Mouse (Mus musculus): ENCODE measurements at regions not wholly inside any gene's neighbourhood (a gene's known extent, or its start where the extent isn't known, plus 50 kb on each side); places are given as distances from the start of the nearest gene placed in this dataset.
"Not testable (repeated sequence)": the region's sequence is repeated elsewhere in the genome, so short reads cannot be mapped to it uniquely, and the experiment has no call there.

- Histone ChIP-seq H3K4me1 (ENCODE audit: control insufficient read depth, insufficient read depth, low read length) (peaks cover 5% of the 10 kb centered on the region), H3K4me3 (replicated peaks; ENCODE audit: extremely low read depth, low read depth, low read length) (no peak overlapping the region)
- WGBS, result 56% methylated on average over 7 of the region's 7 CpGs
- no peak for DNase-seq
- TF ChIP-seq CTCF (IDR thresholded peaks at IDR 0.05; ENCODE audit: insufficient read depth, low read length) (no peak), POLR2A (IDR thresholded peaks at IDR 0.05; ENCODE audit: borderline replicate concordance, extremely low read depth, low read depth, low read length) (no peak)
Measured at GRCm38 (mm10) chr4:89527326-89527725, 151.9 kb upstream of the Dmrta1 start.

GRCm38 (mm10) chr4:89525525-89525924 lies 153.7 kb upstream of the Dmrta1 start:
- not testable (repeated sequence) for DNase-seq; H3K4me3 ChIP-seq (replicated peaks; ENCODE audit: extremely low read depth, low read depth, low read length); H3K4me1 ChIP-seq (ENCODE audit: control insufficient read depth, insufficient read depth, low read length)
- WGBS, result 54% methylated on average over 4 of the region's 4 CpGs

GRCm38 (mm10) chr4:89524260-89525200 lies 154.7 kb upstream of the Dmrta1 start:
- Histone ChIP-seq H3K4me3 (replicated peaks; ENCODE audit: extremely low read depth, low read depth, low read length) (peak overlapping the region; percentile 71), H3K4me1 (ENCODE audit: control insufficient read depth, insufficient read depth, low read length) (peaks cover 5% of the 10 kb centered on the region)
- WGBS, result 1% methylated on average over 40 of the region's 40 CpGs
- TF ChIP-seq CTCF (IDR thresholded peaks at IDR 0.05; ENCODE audit: insufficient read depth, low read length) (peak; percentile 73), POLR2A (IDR thresholded peaks at IDR 0.05; ENCODE audit: borderline replicate concordance, extremely low read depth, low read depth, low read length) (no peak)
- DNase-seq, result peak; percentile 56

- peaks cover 5% of the 10 kb centered on the region for H3K4me1 ChIP-seq (ENCODE audit: control insufficient read depth, insufficient read depth, low read length)
- peak; percentile 4 for DNase-seq
- WGBS, result 21% methylated on average over 10 of the region's 10 CpGs
- TF ChIP-seq POLR2A (IDR thresholded peaks at IDR 0.05; ENCODE audit: borderline replicate concordance, extremely low read depth, low read depth, low read length) (no peak), CTCF (IDR thresholded peaks at IDR 0.05; ENCODE audit: insufficient read depth, low read length) (no peak)
- no peak overlapping the region for H3K4me3 ChIP-seq (replicated peaks; ENCODE audit: extremely low read depth, low read depth, low read length)
Measured at GRCm38 (mm10) chr4:89523423-89524259, 155.6 kb upstream of the Dmrta1 start.

- no peaks in the 10 kb centered on the region; the same call in 1 of the 2 replicates for H3K4me1 ChIP-seq (ENCODE audit: control insufficient read depth, insufficient read depth, low read length)
- no peak overlapping the region for H3K4me3 ChIP-seq (replicated peaks; ENCODE audit: extremely low read depth, low read depth, low read length)
- 84% methylated on average over 3 of the region's 3 CpGs for WGBS
- DNase-seq, result no peak
- no peak for TF ChIP-seq CTCF (IDR thresholded peaks at IDR 0.05; ENCODE audit: insufficient read depth, low read length)
- no peak for TF ChIP-seq POLR2A (IDR thresholded peaks at IDR 0.05; ENCODE audit: borderline replicate concordance, extremely low read depth, low read depth, low read length)
Measured at GRCm38 (mm10) chr4:89518027-89518426, 161.2 kb upstream of the Dmrta1 start.

GRCm38 (mm10) chr4:89515823-89516411 lies 163.3 kb upstream of the Dmrta1 start:
- no peak for DNase-seq
- TF ChIP-seq CTCF (IDR thresholded peaks at IDR 0.05; ENCODE audit: insufficient read depth, low read length) (no peak), POLR2A (IDR thresholded peaks at IDR 0.05; ENCODE audit: borderline replicate concordance, extremely low read depth, low read depth, low read length) (no peak)
- no peaks in the 10 kb centered on the region; the same call in 1 of the 2 replicates for H3K4me1 ChIP-seq (ENCODE audit: control insufficient read depth, insufficient read depth, low read length)
- 23% methylated on average over 7 of the region's 7 CpGs for WGBS
- no peak overlapping the region for H3K4me3 ChIP-seq (replicated peaks; ENCODE audit: extremely low read depth, low read depth, low read length)

- WGBS, result 66% methylated on average over 7 of the region's 7 CpGs
- no peak overlapping the region for H3K4me3 ChIP-seq (replicated peaks; ENCODE audit: extremely low read depth, low read depth, low read length)
- TF ChIP-seq POLR2A (IDR thresholded peaks at IDR 0.05; ENCODE audit: borderline replicate concordance, extremely low read depth, low read depth, low read length) (no peak), CTCF (IDR thresholded peaks at IDR 0.05; ENCODE audit: insufficient read depth, low read length) (no peak)
- no peaks in the 10 kb centered on the region; the same call in 1 of the 2 replicates for H3K4me1 ChIP-seq (ENCODE audit: control insufficient read depth, insufficient read depth, low read length)
- DNase-seq, result no peak
Measured at GRCm38 (mm10) chr4:89514981-89515380, 164.3 kb upstream of the Dmrta1 start.

DNA sequence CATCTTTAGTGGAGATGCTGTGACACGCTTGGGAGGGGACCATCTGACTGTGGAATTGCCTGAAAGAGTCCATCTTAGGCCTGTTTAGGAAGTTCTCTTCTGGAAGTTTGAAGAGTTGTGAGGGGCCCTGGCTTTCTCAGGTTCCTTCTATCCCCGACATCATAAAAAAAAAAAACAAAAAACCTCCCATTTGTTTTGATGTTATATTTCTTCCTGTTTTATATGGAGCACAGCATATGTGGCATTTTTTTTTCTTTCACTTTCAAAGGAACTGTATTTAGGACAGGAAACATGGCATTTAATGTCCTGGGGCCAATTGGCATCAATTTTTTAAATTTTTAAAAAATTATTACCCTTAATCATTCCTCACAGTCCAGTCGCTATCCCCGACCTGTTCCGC lies 168.6 kb upstream of the Dmrta1 start:
- WGBS, result 77% methylated on average over 5 of the region's 5 CpGs
- TF ChIP-seq CTCF (IDR thresholded peaks at IDR 0.05; ENCODE audit: insufficient read depth, low read length) (no peak), POLR2A (IDR thresholded peaks at IDR 0.05; ENCODE audit: borderline replicate concordance, extremely low read depth, low read depth, low read length) (no peak)
- DNase-seq, result no peak
- Histone ChIP-seq H3K4me3 (replicated peaks; ENCODE audit: extremely low read depth, low read depth, low read length) (no peak overlapping the region), H3K4me1 (ENCODE audit: control insufficient read depth, insufficient read depth, low read length) (no peaks in the 10 kb centered on the region)

DNA sequence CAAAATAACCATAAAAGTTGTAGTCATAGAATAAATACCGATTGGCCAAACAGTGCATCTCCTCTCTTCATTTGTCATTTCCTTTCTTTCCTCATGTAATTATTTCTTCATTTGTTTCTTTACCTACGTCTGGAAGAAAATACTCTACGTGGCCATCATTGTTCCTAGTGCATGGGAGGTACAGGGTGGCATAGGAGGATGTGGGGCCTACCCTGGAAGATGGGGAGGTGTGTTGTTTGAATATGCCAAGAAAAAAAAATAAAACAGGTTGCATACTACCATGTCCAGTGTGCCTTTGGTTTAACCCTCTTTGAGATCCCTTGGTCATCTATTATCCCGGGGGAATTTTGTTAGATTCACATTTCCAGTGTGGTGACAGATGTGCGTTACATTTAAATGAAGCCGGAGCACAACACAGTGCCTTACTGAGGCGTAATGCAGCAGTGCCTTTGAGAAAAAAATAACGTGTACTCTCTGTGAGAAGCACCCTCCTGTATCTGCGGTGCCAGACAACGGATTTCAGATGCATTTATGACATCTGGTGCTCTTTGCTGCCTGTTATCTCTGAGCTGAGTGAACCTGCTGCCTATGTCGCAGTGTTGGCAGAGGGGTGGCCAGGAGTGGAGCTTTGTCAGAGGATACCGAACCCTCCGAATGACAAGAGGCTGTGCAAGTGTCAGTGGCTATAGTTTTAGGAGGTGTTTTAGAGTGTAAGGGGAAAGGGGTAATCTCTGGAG lies 169.4 kb upstream of the Dmrta1 start:
- H3K4me1 ChIP-seq (ENCODE audit: control insufficient read depth, insufficient read depth, low read length), result no peaks in the 10 kb centered on the region
- no peak for DNase-seq
- no peak overlapping the region for H3K4me3 ChIP-seq (replicated peaks; ENCODE audit: extremely low read depth, low read depth, low read length)
- TF ChIP-seq POLR2A (IDR thresholded peaks at IDR 0.05; ENCODE audit: borderline replicate concordance, extremely low read depth, low read depth, low read length) (no peak), CTCF (IDR thresholded peaks at IDR 0.05; ENCODE audit: insufficient read depth, low read length) (no peak)
- WGBS, result 77% methylated on average over 13 of the region's 13 CpGs
